Mouse (Mus musculus): Measurements from ENCODE around the gene Cnot6.

Gene Cnot6

GRCm38 (mm10) chr11:49654651-49655050, 57.9 kb downstream of the Cnot6 start:
- DNase-seq (ENCODE audit: low spot score in 2 of 2): no peak

- no peak for DNase-seq (ENCODE audit: low spot score in 2 of 2)
Observed at GRCm38 (mm10) chr11:49653079-49653408, 59.5 kb downstream of the Cnot6 start.

- peak; percentile 57 to 80 for DNase-seq (ENCODE audit: low spot score in 2 of 2)
Observed at GRCm38 (mm10) chr11:49652401-49653078, 60.0 kb downstream of the Cnot6 start.

- DNase-seq (ENCODE audit: low spot score in 2 of 2): no peak
Observed at GRCm38 (mm10) chr11:49651762-49652322, 60.7 kb downstream of the Cnot6 start.

DNA sequence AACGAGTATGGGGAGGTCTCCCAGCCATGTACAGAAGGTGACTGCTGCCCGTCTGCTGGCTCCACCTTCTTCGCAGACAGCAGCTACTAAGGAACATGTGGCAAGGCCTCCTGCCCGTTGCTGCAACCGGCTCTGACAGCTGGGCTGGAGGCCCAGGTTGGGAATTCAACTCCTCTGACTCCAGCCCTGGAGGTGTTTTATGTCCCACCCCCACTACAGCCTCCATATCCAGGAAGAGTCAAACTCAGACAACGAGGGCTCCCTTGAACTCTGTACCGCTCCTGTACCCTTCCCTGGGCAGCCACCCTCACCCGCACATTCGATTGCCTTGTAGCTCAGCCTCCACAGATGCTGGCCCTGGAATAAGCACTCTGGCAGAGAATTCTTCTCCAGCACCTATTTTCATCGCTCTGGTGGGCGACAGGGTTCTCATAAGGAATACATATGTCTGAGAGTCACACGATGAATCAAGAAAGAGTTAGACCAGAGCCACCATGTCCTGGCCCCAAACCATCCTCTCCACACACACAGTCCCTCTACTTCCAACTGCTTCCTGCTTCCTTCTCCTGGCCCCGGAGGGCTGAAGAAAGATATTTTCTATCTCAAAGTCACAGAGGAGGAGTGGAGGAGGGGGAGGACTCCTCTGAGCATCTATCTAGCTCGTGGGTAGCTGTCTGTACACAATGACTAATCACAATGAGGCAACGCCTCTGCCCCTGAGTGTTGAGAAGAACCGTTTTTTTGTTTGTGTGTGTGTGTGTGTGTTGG, 61.3 kb downstream of the Cnot6 start:
- DNase-seq (ENCODE audit: low spot score in 2 of 2): no peak

DNA sequence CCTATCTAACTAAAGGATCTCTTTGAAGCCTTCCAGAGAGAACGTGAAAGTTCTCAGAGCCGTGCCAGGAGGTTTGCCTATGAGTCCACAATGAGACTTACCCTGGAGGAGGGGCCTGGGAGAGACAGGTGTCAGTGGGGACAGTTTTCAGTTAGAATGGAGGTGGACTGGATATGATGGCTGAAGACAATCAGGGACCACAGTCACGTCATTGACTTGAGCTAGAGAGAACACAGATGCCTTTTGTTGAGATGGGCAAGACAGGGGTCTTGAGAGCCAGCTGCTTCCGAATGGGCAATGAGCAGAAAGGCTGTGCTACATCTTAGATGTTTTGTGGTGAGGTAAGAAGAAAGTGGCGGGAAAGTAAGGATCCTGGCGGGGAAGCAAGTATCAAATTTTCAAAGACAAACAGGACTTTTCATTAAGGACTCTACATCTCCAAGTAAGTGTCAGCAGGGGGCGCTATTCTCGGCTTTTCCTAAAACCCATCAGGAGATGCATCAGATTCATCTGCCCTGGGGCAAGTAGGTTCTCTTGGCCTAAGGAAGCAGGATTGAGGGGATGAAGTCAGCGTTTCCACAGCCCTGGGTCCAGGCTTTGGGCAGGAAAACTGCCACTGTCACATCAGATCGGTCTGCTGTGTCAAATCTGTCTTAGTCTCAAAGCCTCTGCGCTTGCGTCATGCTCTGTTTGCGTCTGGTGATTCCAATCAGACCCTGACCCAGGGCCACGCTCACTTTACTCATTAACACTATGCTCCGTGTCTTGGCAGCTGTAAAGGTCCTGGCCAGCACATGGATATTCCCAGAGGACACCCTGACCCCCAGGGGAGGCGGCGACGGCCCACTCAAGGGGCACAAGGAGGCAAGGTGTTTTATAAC, 62.2 kb downstream of the Cnot6 start:
- no peak for DNase-seq (ENCODE audit: low spot score in 2 of 2)

DNA sequence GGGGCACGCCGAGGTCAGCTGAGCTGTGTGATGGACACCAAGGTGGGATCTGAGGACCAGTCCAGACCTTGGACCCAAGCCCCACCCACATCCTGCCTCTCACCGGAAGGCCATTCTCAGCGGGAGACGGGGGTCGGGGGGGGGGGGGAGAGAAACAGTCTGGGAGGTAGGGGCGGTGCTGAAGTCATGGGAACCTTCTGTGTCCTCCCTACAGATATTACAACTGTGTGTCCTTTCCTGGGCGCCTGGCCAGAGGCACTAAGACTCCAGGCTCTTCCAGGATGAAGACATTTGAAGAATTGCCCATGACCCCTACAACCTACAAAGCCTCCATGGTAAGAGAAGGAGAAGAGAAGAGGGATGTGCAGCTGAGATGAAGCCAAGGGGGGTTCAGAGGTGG, 66.8 kb downstream of the Cnot6 start:
- no peak for DNase-seq (ENCODE audit: low spot score in 2 of 2)

DNA sequence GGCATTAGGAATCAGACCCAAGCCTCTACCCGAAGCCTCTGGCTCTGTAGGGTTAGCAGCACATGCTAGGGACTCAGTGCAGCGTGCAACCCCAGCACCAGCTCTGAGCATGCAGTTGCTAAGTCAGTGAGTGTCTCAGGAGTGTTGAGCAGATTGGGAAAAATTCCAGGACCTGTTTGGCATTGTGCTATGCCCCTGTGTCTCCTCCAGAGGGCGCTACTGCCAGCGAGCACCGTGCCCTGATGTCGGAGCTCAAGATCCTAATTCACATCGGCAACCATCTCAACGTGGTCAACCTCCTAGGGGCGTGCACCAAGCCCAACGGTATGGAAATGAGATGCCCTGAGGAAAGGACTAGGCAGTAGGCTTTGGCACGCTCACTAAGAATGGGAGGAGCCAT, 76.1 kb downstream of the Cnot6 start:
- no peak for DNase-seq (ENCODE audit: low spot score in 2 of 2)

- DNase-seq (ENCODE audit: low spot score in 2 of 2): no peak
Observed at GRCm38 (mm10) chr11:49635671-49636070, 76.9 kb downstream of the Cnot6 start.

DNA sequence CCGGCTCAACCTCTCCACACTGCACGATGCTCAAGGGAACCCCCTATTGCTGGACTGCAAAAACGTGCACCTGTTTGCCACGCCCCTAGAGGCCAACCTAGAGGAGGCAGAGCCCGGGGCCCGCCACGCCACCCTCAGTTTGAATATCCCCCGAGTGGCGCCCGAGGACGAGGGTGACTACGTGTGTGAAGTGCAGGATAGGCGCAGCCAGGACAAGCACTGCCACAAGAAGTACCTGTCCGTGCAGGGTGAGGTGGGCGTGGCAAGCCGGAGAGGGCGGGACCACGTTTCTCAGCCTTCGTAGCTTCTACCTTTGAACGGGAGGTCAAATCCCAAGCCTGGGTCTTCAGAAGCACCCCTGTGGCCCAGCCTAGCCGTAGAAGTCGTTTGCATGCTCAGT, 78.4 kb downstream of the Cnot6 start:
- DNase-seq (ENCODE audit: low spot score in 2 of 2): no peak

GRCm38 (mm10) chr11:49632256-49632655, 80.3 kb downstream of the Cnot6 start:
- peak in 1 of 2 experiments; percentile 41 for DNase-seq (ENCODE audit: low spot score in 2 of 2)

DNA sequence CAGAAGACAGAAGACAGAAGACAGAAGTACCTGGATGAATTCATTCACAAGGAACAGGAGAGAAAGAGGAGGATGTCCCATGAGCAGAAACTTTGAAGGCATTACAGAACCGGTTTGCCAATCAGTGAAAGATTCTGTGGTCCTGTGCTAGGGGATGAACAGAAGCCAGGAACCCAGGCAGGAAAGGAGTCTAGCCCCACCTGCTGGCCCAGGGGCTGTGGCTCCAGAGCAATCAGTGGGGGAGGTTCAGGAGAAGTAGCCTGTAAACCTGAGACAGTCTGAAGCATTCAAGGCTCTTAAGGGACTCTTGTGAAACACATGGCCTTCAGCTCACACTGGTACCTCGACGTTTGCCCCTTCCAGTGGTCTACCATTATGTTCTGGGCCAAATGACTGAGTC, 81.4 kb downstream of the Cnot6 start:
- DNase-seq (ENCODE audit: low spot score in 2 of 2): no peak

DNA sequence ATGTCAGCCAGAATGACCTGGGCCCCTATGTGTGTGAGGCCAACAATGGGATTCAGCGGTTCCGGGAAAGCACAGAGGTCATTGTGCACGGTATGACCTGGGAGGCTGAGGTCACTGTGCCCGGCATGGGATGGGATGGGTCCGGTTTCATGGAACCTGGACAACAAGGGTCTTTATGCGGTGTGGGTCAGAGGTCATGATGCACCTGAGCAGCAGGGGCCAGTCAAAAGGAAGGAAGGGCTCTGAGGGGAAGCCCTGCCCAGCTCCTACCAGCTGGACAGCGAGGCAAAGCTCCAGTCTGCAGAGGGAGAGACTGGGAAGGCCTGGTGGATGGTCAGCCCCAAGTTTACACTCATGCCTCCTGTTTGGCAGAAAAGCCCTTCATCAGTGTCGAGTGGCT, 85.8 kb downstream of the Cnot6 start:
- no peak for DNase-seq (ENCODE audit: low spot score in 2 of 2)

DNA sequence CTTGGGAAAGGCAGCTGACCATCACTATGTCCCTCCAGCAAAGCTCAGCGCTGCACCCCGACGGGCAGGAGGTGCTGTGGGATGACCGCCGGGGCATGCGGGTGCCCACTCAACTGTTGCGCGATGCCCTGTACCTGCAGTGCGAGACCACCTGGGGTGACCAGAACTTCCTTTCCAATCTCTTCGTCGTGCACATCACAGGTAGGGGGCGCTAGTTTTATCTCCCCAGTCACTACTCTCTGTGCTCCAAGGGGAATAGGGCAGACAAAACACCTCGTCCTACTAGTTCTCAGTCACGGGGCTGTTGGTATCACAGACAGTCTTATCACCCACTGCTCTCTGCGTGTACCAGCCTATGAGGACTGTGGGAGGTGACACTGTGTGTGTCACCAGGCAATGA, 86.7 kb downstream of the Cnot6 start:
- DNase-seq (ENCODE audit: low spot score in 2 of 2): no peak

DNA sequence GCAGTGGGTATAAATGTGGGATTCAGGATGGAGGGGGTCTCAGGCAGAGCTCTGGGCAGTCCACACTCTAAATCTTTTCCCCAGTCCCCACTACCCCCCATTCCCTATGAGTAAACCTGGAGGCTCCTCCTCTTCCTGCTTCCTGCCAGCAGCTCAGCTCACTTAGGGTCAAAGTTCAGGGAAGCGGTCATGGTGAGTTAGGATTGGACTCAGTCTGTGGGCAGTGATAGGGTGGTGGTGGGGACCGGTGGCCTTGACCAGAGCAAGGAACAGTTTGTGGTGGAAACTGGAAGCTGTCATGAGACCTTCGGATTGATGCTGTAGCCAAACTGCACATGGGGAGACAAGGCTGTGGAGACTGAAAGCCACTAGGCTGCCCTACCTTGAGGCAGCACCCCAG, 88.4 kb downstream of the Cnot6 start:
- no peak for DNase-seq (ENCODE audit: low spot score in 2 of 2)

DNA sequence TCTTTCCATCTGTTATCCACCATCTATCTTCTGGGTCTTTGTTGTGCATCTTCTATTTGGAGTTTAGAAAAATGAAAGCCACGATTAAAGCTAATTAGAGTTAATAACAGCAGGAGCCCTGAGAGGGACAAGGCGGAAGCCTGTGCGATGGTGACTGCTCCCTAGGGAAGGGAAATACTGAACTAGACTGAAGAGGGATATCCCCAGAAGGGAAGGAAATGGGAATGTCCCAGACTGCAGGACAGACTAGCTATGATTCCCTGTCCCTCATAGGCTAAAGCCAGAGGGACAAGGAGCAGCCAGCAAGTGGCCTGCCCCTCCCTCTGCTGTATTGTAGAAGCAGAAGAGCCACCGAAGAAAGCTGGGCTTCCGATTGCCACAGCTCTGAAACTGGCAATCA, 90.6 kb downstream of the Cnot6 start:
- peak; percentile 8 to 53 for DNase-seq (ENCODE audit: low spot score in 2 of 2)
